Mouse (Mus musculus): ENCODE measurements at regions not wholly inside any gene's neighbourhood (a gene's known extent, or its start where the extent isn't known, plus 50 kb on each side); places are given as distances from the start of the nearest gene placed in this dataset.

DNA sequence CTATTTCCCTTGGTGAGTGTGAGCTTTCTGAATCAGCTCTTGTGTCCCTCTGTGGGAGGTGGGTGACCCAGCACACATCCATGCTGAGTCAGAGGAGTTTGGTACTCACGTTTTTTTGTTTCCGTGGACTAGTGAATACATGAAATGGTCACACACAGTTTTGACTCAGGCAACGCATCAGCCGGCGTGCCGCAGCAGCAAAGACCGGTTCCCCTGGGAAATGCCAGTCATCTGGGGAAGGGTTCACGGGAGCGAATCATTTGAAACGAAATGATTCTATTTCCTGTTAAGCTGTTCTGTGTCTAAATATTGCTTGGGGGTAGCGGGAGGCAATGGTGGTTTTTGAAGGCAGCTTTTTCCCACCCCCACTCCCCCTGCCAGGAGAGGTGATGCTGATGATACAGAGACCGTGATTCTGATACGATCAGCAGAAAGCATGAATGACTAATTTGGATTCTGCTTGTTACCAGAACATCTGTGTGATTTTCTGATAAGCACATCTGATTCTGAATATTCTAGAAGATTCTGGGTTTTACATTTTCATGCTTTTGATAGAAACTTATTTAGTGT lies 223.5 kb downstream of the Klf5 start:
- ATAC-seq (ENCODE audit: insufficient read depth, low read depth) (no peak), DNase-seq (ENCODE audit: low spot score) (no peak)
- Histone ChIP-seq H3K27me3 (ENCODE audit: control insufficient read depth, insufficient read depth, low read length) (no peaks in the 10 kb centered on the region), H3K36me3 (replicated peaks; ENCODE audit: control insufficient read depth, insufficient read depth, low read length) (no peaks in the 10 kb centered on the region), H3K4me3 (ENCODE audit: low read depth, low read length) (no peak overlapping the region), H3K27ac (ENCODE audit: low read depth) (no peak overlapping the region), H3K9me3 (replicated peaks; ENCODE audit: control insufficient read depth, low read length) (no peaks in the 10 kb centered on the region), H3K4me2 (ENCODE audit: low read depth, low read length) (no peak overlapping the region), H3K9ac (replicated peaks; ENCODE audit: low read depth, low read length) (no peak overlapping the region), H3K4me1 (ENCODE audit: control insufficient read depth, insufficient read depth) (no peaks in the 10 kb centered on the region)
- 82% methylated on average over 13 of the region's 13 CpGs for WGBS
- TF ChIP-seq EP300 (IDR thresholded peaks at IDR 0.05; ENCODE audit: low read depth) (no peak), CTCF (IDR thresholded peaks at IDR 0.05; ENCODE audit: low read depth) (no peak)

DNA sequence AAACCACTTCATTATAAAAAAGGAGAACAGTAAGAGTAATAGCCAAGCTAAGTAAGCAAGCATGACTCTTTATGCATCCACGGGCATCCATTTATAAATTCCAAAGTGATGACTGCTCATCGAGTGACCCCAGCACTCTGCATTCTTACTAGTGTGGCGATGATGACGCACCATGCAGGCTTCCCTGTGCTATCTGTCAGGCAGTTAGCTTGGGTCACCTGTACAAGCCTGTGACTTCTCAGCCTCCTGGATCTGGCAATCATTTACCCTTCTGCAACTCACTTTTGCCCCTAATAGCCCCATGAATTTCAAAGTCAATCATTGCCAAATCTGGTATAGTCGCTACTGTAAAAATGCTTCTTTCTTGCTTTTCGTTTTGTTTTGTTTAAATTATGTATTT lies 237.3 kb downstream of the Klf5 start:
- H3K9ac ChIP-seq (replicated peaks; ENCODE audit: low read depth, low read length): no peak overlapping the region
- DNase-seq (ENCODE audit: low spot score) (no peak), ATAC-seq (ENCODE audit: insufficient read depth, low read depth) (no peak)
- TF ChIP-seq CTCF (IDR thresholded peaks at IDR 0.05; ENCODE audit: low read depth): no peak
- H3K4me1 ChIP-seq (ENCODE audit: control insufficient read depth, insufficient read depth): no peaks in the 10 kb centered on the region
- H3K4me2 ChIP-seq (ENCODE audit: low read depth, low read length): no peak overlapping the region
- no peak overlapping the region for H3K27ac ChIP-seq (ENCODE audit: low read depth)
- H3K36me3 ChIP-seq (replicated peaks; ENCODE audit: control insufficient read depth, insufficient read depth, low read length): no peaks in the 10 kb centered on the region
- H3K27me3 ChIP-seq (ENCODE audit: control insufficient read depth, insufficient read depth, low read length): no peaks in the 10 kb centered on the region
- WGBS: 56% methylated on average over 6 of the region's 6 CpGs
- no peaks in the 10 kb centered on the region for H3K9me3 ChIP-seq (replicated peaks; ENCODE audit: control insufficient read depth, low read length)
- H3K4me3 ChIP-seq (ENCODE audit: low read depth, low read length): no peak overlapping the region

DNA sequence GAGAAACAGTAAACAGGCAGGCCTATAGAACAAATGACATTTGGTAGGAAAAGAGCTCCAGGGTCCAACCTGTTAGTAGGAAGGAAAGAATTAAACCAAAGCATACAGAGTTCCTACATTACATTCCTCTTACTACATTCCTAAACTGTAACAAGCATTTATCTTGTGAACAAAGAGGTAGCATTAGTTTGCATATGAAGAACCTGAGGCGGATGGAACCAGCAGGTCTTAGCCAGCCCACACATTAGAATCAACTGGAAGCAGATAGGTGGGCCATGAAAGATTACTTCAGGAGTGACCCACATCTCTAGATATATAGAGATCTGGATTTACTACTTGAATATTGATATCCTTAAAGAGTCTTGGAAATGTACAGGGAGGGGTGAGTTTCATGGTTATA lies 238.8 kb downstream of the Klf5 start:
- H3K27ac ChIP-seq (ENCODE audit: low read depth): no peak overlapping the region
- no peaks in the 10 kb centered on the region for H3K36me3 ChIP-seq (replicated peaks; ENCODE audit: control insufficient read depth, insufficient read depth, low read length)
- ATAC-seq (ENCODE audit: insufficient read depth, low read depth): no peak
- no peak for DNase-seq (ENCODE audit: low spot score)
- H3K9ac ChIP-seq (replicated peaks; ENCODE audit: low read depth, low read length): no peak overlapping the region
- no peaks in the 10 kb centered on the region for H3K4me1 ChIP-seq (ENCODE audit: control insufficient read depth, insufficient read depth)
- no peak overlapping the region for H3K4me2 ChIP-seq (ENCODE audit: low read depth, low read length)
- H3K4me3 ChIP-seq (ENCODE audit: low read depth, low read length): no peak overlapping the region
- H3K27me3 ChIP-seq (ENCODE audit: control insufficient read depth, insufficient read depth, low read length): no peaks in the 10 kb centered on the region
- WGBS: 88% methylated on average over 1 of the region's 1 CpGs
- H3K9me3 ChIP-seq (replicated peaks; ENCODE audit: control insufficient read depth, low read length): no peaks in the 10 kb centered on the region
- TF ChIP-seq CTCF (IDR thresholded peaks at IDR 0.05; ENCODE audit: low read depth) (no peak), EP300 (IDR thresholded peaks at IDR 0.05; ENCODE audit: low read depth) (no peak)

DNA sequence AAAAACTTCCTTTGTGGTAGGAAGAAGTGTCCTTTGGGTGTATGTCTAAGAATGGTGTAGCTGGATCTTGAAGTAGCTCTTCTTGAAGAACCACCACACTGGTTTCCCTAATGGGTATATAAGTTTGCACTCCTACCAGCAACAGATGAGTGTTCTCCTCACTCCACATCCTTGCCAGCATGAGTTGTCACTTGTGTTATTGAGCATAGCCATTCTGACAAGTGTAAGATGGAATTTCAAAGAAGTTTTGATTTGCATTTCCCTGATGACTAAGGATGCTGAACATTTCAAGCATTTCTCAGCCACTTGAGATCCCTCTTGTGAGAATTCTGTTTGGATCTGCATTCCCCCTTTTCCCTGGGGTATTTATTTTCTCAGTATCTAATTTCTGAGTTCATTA lies 243.2 kb downstream of the Klf5 start:
- ATAC-seq (ENCODE audit: insufficient read depth, low read depth): no peak
- Histone ChIP-seq H3K9me3 (replicated peaks; ENCODE audit: control insufficient read depth, low read length) (no peaks in the 10 kb centered on the region), H3K4me2 (ENCODE audit: low read depth, low read length) (no peak overlapping the region), H3K4me3 (ENCODE audit: low read depth, low read length) (no peak overlapping the region), H3K36me3 (replicated peaks; ENCODE audit: control insufficient read depth, insufficient read depth, low read length) (no peaks in the 10 kb centered on the region), H3K27ac (ENCODE audit: low read depth) (no peak overlapping the region), H3K9ac (replicated peaks; ENCODE audit: low read depth, low read length) (no peak overlapping the region), H3K27me3 (ENCODE audit: control insufficient read depth, insufficient read depth, low read length) (no peaks in the 10 kb centered on the region), H3K4me1 (ENCODE audit: control insufficient read depth, insufficient read depth) (no peaks in the 10 kb centered on the region)
- TF ChIP-seq CTCF (IDR thresholded peaks at IDR 0.05; ENCODE audit: low read depth): no peak
- TF ChIP-seq EP300 (IDR thresholded peaks at IDR 0.05; ENCODE audit: low read depth): no peak
- no peak for DNase-seq (ENCODE audit: low spot score)

DNA sequence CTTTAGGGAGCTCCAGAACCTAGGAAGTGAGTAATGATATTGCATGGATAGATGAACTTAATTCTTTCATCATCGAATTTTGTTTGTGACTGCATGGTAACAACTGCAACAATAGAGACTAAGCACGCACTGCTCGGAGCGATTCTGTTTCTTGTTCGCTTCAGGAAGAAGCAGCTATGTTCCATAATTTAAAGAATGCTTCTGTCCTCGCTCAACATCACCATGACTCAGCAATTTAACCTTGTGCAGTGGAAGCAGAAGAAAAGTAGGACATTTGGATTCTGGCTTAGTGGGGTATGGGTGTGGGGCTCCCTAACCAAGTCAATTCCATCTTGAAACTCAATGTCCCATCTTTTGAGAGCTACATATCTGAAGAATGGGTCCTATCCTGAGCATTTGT lies 249.4 kb downstream of the Klf5 start:
- H3K9ac ChIP-seq (replicated peaks; ENCODE audit: low read depth, low read length): no peak overlapping the region
- H3K4me3 ChIP-seq (ENCODE audit: low read depth, low read length): no peak overlapping the region
- H3K9me3 ChIP-seq (replicated peaks; ENCODE audit: control insufficient read depth, low read length): no peaks in the 10 kb centered on the region
- ATAC-seq (ENCODE audit: insufficient read depth, low read depth) (no peak), DNase-seq (ENCODE audit: low spot score) (no peak)
- TF ChIP-seq CTCF (IDR thresholded peaks at IDR 0.05; ENCODE audit: low read depth) (no peak), EP300 (IDR thresholded peaks at IDR 0.05; ENCODE audit: low read depth) (no peak)
- H3K4me1 ChIP-seq (ENCODE audit: control insufficient read depth, insufficient read depth): no peaks in the 10 kb centered on the region
- WGBS: 86% methylated on average over 6 of the region's 6 CpGs
- no peak overlapping the region for H3K4me2 ChIP-seq (ENCODE audit: low read depth, low read length)
- H3K36me3 ChIP-seq (replicated peaks; ENCODE audit: control insufficient read depth, insufficient read depth, low read length): no peaks in the 10 kb centered on the region
- no peak overlapping the region for H3K27ac ChIP-seq (ENCODE audit: low read depth)
- no peaks in the 10 kb centered on the region for H3K27me3 ChIP-seq (ENCODE audit: control insufficient read depth, insufficient read depth, low read length)

Data from heart, postnatal 0 days (tissue).